Mouse (Mus musculus): ENCODE results near the gene Cyb5r1. TPM values are rescaled to one million over a fixed set of nuclear protein-coding genes. Genes with fewer than 3 reads are reported as not detected.
A peak's percentile ranks its signal among the peaks of the same experiment; 100 is the strongest.
"Not testable (repeated sequence)": the region's sequence is repeated elsewhere in the genome, so short reads cannot be mapped to it uniquely, and the experiment has no call there.

The Cyb5r1 gene
- polyA plus RNA-seq, 1 experiment from 2014 or later: 19.4 TPM

DNA sequence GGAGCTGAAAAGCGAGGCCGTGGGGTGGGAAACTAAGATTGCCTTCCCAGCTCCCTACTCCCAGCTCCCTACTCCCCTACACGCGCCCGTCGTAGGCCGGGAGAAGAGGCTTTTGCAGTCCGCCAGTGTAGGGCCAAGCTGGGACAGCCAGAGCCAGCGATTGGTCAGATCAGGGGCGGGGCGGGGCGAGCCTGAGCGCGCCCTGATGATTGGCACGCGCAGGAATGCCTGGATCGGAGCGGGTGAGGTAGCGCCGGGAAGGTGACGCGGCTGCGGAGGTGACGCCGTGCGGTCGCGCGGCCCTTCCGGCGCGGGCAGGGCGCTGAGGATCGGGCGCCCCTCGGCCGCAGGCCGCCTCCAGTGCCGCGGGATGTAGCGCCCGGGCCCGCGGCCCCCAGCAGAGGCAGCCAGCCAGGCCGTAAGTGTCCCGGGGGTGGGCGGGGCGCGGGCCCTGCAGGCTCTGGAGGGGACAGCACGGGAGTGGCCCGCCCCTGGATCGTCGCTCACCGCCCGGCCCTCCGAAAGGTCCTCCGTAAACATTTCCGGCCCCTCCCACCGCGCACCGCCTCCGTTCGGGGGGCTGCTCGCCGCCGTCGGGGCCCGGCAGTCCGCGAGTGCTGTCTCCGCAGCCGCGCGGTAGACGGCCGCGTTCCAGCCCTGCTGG lies 9.9 kb downstream of the Cyb5r1 start, which contains the start of gene Adipor1:
Gene Adipor1, plus strand, starts transcription at position 211 of the 664 bp plus-strand sequence.
- peak within 1 kb of the TSS; percentile 59 for H3K9ac ChIP-seq (replicated peaks)
- peak within 1 kb of the TSS; percentile 91 for H3K27ac ChIP-seq (replicated peaks)
- no peaks in the 10 kb centered on the region for H3K36me3 ChIP-seq
- no peaks in the 10 kb centered on the region for H3K9me3 ChIP-seq
- under 1% methylated on average over 68 of the region's 77 CpGs for WGBS
- peak within 1 kb of the TSS; percentile 57 for H3K4me2 ChIP-seq (replicated peaks)
- H3K4me1 ChIP-seq: peaks cover 41% of the 10 kb centered on the region
- peak; percentile 100 for ATAC-seq (replicated peaks)
- peak within 1 kb of the TSS; percentile 91 for H3K4me3 ChIP-seq
- H3K27me3 ChIP-seq: no peaks in the 10 kb centered on the region

DNA sequence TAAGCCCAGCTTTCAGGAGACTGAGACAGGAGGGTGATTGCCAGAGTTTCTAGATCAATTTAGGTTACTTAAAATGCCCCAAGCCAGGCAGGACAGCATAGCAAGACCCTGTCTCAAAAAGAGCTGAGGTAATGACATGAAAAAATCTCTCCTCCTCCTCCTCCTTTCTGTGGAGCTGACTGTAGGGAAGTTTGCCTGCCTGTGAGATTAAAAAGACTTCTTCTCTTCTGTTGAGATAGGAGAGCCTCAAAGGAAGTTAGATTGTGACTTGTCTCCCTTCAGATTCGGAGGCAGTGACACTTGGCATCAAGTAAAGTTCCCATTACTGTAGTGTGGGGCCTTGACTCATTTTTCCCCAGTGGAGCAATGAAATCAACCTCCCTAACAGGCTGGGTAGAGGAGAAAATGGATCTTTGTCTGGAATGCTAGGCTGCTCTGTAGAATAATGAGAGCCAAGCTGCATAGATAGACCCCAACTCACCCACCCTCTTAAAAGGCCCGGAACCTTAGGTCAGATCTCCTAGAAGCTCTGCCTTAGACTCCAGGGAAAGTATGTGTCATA lies 13.1 kb downstream of the Cyb5r1 start:
- no peak for ATAC-seq (replicated peaks)
- WGBS: 86% methylated on average over 2 of the region's 2 CpGs
- H3K9me3 ChIP-seq: no peaks in the 10 kb centered on the region
- H3K27me3 ChIP-seq: no peaks in the 10 kb centered on the region
- no peak overlapping the region for H3K4me2 ChIP-seq (replicated peaks)
- no peak overlapping the region for H3K4me3 ChIP-seq
- H3K27ac ChIP-seq (replicated peaks): no peak overlapping the region
- no peak overlapping the region for H3K9ac ChIP-seq (replicated peaks)
- H3K4me1 ChIP-seq: peaks cover 41% of the 10 kb centered on the region
- peaks cover 10% of the 10 kb centered on the region for H3K36me3 ChIP-seq

DNA sequence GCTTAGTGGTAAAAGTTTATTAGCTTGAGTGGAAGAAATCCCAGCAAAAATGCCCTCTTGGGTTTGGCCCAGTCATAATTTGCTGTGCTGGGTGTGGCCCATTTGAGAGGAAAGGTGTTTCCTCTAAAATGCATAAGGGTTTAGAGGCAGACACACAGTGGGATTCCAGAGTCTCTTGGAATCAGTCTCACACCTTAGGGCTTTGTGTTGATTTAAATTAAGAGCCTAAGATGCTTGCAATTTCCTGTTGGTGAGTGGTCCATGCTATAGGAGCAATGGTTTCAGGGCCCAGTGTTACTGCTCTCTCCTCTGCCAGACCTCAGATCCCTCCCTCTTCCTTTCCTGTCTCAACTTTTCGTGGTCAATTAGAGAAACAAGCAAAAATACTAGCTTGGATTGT lies 13.8 kb downstream of the Cyb5r1 start:
- Histone ChIP-seq H3K9ac (replicated peaks) (no peak overlapping the region), H3K4me3 (no peak overlapping the region), H3K27ac (replicated peaks) (no peak overlapping the region), H3K36me3 (peaks cover 16% of the 10 kb centered on the region), H3K4me2 (replicated peaks) (no peak overlapping the region), H3K9me3 (no peaks in the 10 kb centered on the region), H3K4me1 (peaks cover 40% of the 10 kb centered on the region), H3K27me3 (no peaks in the 10 kb centered on the region)
- WGBS: 73% methylated on average over 1 of the region's 1 CpGs
- no peak for ATAC-seq (replicated peaks)

- WGBS: 42% methylated on average over 5 of the region's 5 CpGs
- Histone ChIP-seq H3K27ac (replicated peaks) (no peak overlapping the region), H3K36me3 (peaks cover 24% of the 10 kb centered on the region), H3K4me2 (replicated peaks) (no peak overlapping the region), H3K27me3 (no peaks in the 10 kb centered on the region), H3K4me3 (no peak overlapping the region), H3K4me1 (peaks cover 33% of the 10 kb centered on the region), H3K9me3 (no peaks in the 10 kb centered on the region), H3K9ac (replicated peaks) (no peak overlapping the region)
- no peak for ATAC-seq (replicated peaks)
Measured at GRCm38 (mm10) chr1:134419751-134420458, 14.5 kb downstream of the Cyb5r1 start.

DNA sequence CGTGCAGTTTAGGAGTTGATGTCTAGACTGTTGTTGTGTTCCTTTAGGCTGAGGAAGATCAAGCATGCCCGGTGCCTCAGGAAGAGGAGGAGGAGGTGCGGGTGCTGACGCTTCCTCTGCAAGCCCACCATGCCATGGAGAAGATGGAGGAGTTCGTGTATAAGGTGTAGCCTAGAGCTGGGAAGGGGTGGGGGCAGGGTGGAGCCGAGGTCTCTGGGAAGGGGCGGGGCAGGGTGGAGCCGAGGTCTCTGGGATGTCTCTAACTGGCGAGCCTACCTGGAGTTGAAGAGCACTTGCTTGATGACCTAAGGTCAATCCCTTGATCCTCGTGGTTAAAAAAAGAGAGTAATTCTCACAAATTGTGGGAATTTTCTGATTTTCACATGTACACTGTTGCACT lies 18.6 kb downstream of the Cyb5r1 start:
- H3K27ac ChIP-seq (replicated peaks): no peak overlapping the region
- H3K9me3 ChIP-seq: no peaks in the 10 kb centered on the region
- H3K36me3 ChIP-seq: peaks cover 64% of the 10 kb centered on the region
- no peaks in the 10 kb centered on the region for H3K27me3 ChIP-seq
- no peak overlapping the region for H3K4me3 ChIP-seq
- no peak for ATAC-seq (replicated peaks)
- H3K9ac ChIP-seq (replicated peaks): no peak overlapping the region
- peaks cover 5% of the 10 kb centered on the region for H3K4me1 ChIP-seq
- 80% methylated on average over 10 of the region's 10 CpGs for WGBS
- H3K4me2 ChIP-seq (replicated peaks): no peak overlapping the region

DNA sequence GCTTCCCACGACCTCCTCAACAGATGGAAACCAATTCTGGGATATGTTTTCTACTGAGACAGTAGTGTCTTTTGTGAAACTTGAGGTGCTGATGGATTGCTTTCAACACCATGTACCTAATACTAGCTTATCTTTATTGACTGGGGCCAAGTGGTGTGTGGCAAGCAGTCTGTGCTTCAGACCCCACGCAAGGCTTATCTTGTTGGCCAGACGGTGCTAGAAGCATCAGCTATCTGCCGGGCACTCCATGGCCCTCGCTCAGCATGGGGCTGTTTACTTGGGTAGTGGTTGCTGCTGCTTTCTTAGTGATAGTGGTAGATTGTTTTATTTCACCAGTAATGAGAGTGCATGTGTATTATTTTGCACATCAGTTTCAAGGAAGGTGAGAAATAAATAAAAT lies 20.9 kb downstream of the Cyb5r1 start:
- Histone ChIP-seq H3K27me3 (no peaks in the 10 kb centered on the region), H3K36me3 (peaks cover 82% of the 10 kb centered on the region), H3K4me1 (no peaks in the 10 kb centered on the region), H3K4me3 (no peak overlapping the region), H3K9me3 (no peaks in the 10 kb centered on the region), H3K4me2 (replicated peaks) (no peak overlapping the region), H3K9ac (replicated peaks) (no peak overlapping the region), H3K27ac (replicated peaks) (no peak overlapping the region)
- WGBS: 91% methylated on average over 5 of the region's 5 CpGs
- ATAC-seq (replicated peaks): no peak

- WGBS: 91% methylated on average over 10 of the region's 10 CpGs
- H3K9me3 ChIP-seq: no peaks in the 10 kb centered on the region
- H3K4me1 ChIP-seq: no peaks in the 10 kb centered on the region
- ATAC-seq (replicated peaks): no peak
- peaks cover 49% of the 10 kb centered on the region for H3K36me3 ChIP-seq
- no peak overlapping the region for H3K27ac ChIP-seq (replicated peaks)
- H3K27me3 ChIP-seq: no peaks in the 10 kb centered on the region
- H3K4me2 ChIP-seq (replicated peaks): no peak overlapping the region
- H3K4me3 ChIP-seq: no peak overlapping the region
- no peak overlapping the region for H3K9ac ChIP-seq (replicated peaks)
Measured at GRCm38 (mm10) chr1:134433002-134433401, 27.6 kb downstream of the Cyb5r1 start.

DNA sequence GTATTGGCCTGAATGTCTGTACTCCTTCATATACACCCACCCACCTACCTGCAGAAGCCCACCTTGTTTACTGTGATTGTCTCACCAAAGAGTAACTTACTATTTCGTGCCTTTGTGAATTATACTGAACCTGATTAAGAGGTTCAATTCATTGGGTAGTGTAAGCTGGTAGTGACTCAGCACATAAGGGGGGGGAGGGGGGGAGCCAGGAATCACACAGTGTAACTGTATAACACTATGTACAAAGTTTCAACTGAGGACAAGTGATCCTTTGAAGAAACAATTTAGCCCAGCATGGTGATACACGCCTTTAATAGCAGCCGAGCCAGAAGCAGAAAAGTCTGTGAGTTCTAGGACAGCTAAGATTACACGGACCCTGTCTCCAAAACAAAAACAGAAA lies 28.1 kb downstream of the Cyb5r1 start:
- H3K27me3 ChIP-seq: no peaks in the 10 kb centered on the region
- peaks cover 44% of the 10 kb centered on the region for H3K36me3 ChIP-seq
- no peak overlapping the region for H3K4me2 ChIP-seq (replicated peaks)
- H3K9ac ChIP-seq (replicated peaks): no peak overlapping the region
- no peak overlapping the region for H3K4me3 ChIP-seq
- H3K9me3 ChIP-seq: no peaks in the 10 kb centered on the region
- H3K27ac ChIP-seq (replicated peaks): no peak overlapping the region
- ATAC-seq (replicated peaks): no peak
- WGBS: 92% methylated on average over 4 of the region's 4 CpGs
- no peaks in the 10 kb centered on the region for H3K4me1 ChIP-seq

GRCm38 (mm10) chr1:134435414-134435813 lies 30.1 kb downstream of the Cyb5r1 start:
- H3K27me3 ChIP-seq: no peaks in the 10 kb centered on the region
- no peaks in the 10 kb centered on the region for H3K4me1 ChIP-seq
- H3K4me3 ChIP-seq: no peak overlapping the region
- H3K9me3 ChIP-seq: no peaks in the 10 kb centered on the region
- no peak overlapping the region for H3K9ac ChIP-seq (replicated peaks)
- WGBS: 22% methylated on average over 4 of the region's 4 CpGs
- ATAC-seq (replicated peaks): no peak
- no peak overlapping the region for H3K4me2 ChIP-seq (replicated peaks)
- peaks cover 29% of the 10 kb centered on the region for H3K36me3 ChIP-seq
- no peak overlapping the region for H3K27ac ChIP-seq (replicated peaks)

GRCm38 (mm10) chr1:134440437-134440836 lies 35.1 kb downstream of the Cyb5r1 start:
- H3K27me3 ChIP-seq: no peaks in the 10 kb centered on the region
- no peaks in the 10 kb centered on the region for H3K36me3 ChIP-seq
- WGBS: 91% methylated on average over 6 of the region's 6 CpGs
- no peaks in the 10 kb centered on the region for H3K9me3 ChIP-seq
- H3K4me1 ChIP-seq: no peaks in the 10 kb centered on the region
- no peak for ATAC-seq (replicated peaks)
- no peak overlapping the region for H3K27ac ChIP-seq (replicated peaks)
- no peak overlapping the region for H3K4me3 ChIP-seq
- no peak overlapping the region for H3K9ac ChIP-seq (replicated peaks)
- H3K4me2 ChIP-seq (replicated peaks): no peak overlapping the region

DNA sequence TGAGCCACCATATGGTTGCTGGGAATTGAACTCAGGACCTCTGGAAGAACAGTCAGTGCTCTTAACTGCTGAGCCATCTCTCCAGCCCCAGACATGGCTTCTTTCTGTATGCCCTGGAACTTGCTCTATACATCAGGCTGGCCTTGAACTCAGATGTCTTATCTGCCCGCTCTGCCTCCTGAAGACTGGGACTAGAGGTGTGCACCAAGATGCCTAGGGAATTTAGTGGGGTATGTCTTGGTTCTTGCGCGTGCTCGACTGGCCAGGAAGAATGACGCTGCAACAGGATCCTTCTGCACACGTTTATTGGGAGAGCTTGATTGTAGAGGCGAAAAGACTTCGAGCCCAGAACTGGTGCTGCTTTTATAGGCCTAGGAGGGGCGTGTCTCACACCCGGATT lies 36.4 kb downstream of the Cyb5r1 start:
- H3K4me3 ChIP-seq; H3K36me3 ChIP-seq; ATAC-seq (replicated peaks); H3K9ac ChIP-seq (replicated peaks); H3K9me3 ChIP-seq; H3K27ac ChIP-seq (replicated peaks); H3K27me3 ChIP-seq; H3K4me2 ChIP-seq (replicated peaks); H3K4me1 ChIP-seq: not testable (repeated sequence)
- WGBS: 89% methylated on average over 8 of the region's 10 CpGs

DNA sequence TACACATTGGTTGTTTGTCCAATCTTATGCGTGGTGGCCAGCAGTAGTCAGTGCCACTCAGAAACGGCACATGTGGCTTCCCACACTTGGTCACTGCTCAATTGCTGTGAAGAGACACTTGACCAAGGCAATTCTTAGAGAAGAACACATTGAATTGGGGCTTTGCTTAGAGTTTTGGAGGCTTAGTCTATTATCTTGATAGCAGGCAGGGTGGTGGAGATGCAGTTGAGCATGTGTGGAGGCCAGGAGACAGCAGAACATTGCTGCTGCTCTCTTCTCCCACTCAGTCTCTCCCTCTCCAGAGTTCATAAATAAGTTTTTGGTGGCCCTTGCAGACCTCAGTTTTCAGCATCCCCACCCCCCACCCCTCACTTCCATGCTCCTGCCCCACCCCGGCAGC lies 37.0 kb downstream of the Cyb5r1 start:
- H3K4me3 ChIP-seq: no peak overlapping the region
- no peak for ATAC-seq (replicated peaks)
- WGBS: 99% methylated on average over 3 of the region's 3 CpGs
- H3K36me3 ChIP-seq: no peaks in the 10 kb centered on the region
- no peak overlapping the region for H3K9ac ChIP-seq (replicated peaks)
- no peaks in the 10 kb centered on the region for H3K4me1 ChIP-seq
- H3K9me3 ChIP-seq: no peaks in the 10 kb centered on the region
- no peak overlapping the region for H3K27ac ChIP-seq (replicated peaks)
- no peak overlapping the region for H3K4me2 ChIP-seq (replicated peaks)
- H3K27me3 ChIP-seq: no peaks in the 10 kb centered on the region
